Mouse (Mus musculus): Measurements from ENCODE around the gene Cdkl4. TPM values are rescaled to one million over a fixed set of nuclear protein-coding genes. Genes with fewer than 3 reads are reported as not detected.
"Not testable (repeated sequence)": the region's sequence is repeated elsewhere in the genome, so short reads cannot be mapped to it uniquely, and the experiment has no call there.

Cdkl4 gene
- polyA plus RNA-seq, 1 experiment from 2014 or later = 5.9 TPM

DNA sequence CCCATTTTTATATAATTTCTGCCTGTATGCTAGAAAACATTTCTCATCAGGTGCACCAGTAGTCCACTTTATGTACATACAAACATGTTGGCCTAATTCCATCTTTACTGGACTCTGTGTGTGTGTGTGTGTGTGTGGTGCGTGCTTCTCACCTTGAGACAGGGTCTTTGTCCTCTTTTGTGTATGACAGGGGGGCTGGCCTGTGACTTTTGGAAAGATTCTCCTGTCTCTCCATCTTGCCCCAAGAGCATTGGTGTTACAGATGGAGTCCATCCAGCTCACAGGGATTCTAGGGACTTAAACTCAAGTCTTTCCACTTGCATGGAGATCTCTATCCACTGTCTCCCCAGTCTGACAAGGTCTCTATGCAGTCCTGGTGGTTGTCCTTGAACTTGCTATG is 428 bp upstream of the Cdkl4 start:
- H3K9me3 ChIP-seq = no peaks in the 10 kb centered on the region
- no peak overlapping the region for H3K9ac ChIP-seq
- H3K4me2 ChIP-seq = peak overlapping the region; percentile 88
- H3K36me3 ChIP-seq = peaks cover 25% of the 10 kb centered on the region
- H3K4me1 ChIP-seq (replicated peaks) = peaks cover 15% of the 10 kb centered on the region
- WGBS = 100% methylated on average over 1 of the region's 1 CpGs
- no peaks in the 10 kb centered on the region for H3K27me3 ChIP-seq
- no peak for ATAC-seq (ENCODE audit: low read depth)
- no peak overlapping the region for H3K27ac ChIP-seq (replicated peaks)
- no peak overlapping the region for H3K4me3 ChIP-seq

DNA sequence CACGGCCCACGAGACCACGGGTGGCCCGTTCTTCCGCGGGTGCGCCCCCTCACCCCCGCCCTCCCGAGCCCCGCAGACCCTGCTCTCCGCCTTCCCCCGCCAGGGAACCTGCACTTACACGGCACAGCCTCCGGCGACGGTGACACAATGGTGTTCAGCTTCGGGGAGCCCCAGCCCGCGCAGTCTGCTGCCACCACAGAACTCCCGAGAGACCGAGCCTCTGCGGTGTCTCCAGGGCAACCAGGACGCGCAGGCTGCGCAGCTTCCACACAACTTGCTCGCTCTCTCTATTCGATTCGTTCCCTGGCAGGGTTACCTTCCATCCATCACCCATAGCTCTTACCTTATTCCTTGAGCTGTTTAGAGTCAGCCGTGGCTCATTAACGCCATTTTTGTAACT is 399 bp downstream of the Cdkl4 start:
- Histone ChIP-seq H3K27me3 (no peaks in the 10 kb centered on the region), H3K4me3 (peak overlapping the region; percentile 46), H3K4me2 (peak overlapping the region; percentile 88), H3K9ac (peak overlapping the region; percentile 75), H3K36me3 (peaks cover 16% of the 10 kb centered on the region), H3K4me1 (replicated peaks) (peaks cover 15% of the 10 kb centered on the region), H3K27ac (replicated peaks) (peak overlapping the region; percentile 70; the same call in 1 of the 2 replicates), H3K9me3 (no peaks in the 10 kb centered on the region)
- under 1% methylated on average over 30 of the region's 30 CpGs for WGBS
- ATAC-seq (ENCODE audit: low read depth) = peak; percentile 95

GRCm38 (mm10) chr17:80575008-80575407 is 2.6 kb downstream of the Cdkl4 start:
- no peak for ATAC-seq (ENCODE audit: low read depth)
- Histone ChIP-seq H3K9me3 (no peaks in the 10 kb centered on the region), H3K27me3 (no peaks in the 10 kb centered on the region), H3K27ac (replicated peaks) (no peak overlapping the region), H3K9ac (no peak overlapping the region), H3K4me3 (no peak overlapping the region), H3K36me3 (0 out of 2 replicates have a peak, but pooled peaks cover 1% of the 10 kb centered on the region), H3K4me1 (replicated peaks) (peaks cover 15% of the 10 kb centered on the region), H3K4me2 (no peak overlapping the region)
- 74% methylated on average over 7 of the region's 7 CpGs for WGBS

DNA sequence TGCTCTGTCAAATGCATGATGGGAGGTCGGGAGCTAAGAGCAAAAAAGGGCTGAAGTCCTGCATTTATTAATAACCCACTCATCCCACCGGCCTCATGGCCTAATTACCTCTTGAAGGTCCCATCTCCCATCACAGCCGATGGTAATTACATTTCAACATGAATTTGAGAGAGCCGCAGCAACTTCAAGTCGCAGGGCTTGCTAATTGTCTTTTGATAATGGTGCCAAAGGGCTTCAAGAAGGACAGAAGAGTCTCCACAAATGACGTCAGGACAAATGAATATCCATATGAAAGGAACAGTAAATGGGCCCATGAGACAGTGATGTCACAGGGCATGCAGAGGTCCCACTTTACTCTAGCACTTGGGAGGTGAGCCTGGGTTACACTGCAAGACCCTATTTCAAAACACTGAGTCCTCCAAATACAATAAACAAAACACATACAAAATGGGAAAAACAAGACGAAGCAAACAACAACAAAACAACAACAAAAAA is 3.1 kb downstream of the Cdkl4 start:
- Histone ChIP-seq H3K4me1 (replicated peaks) (peaks cover 15% of the 10 kb centered on the region), H3K27ac (replicated peaks) (no peak overlapping the region), H3K4me2 (no peak overlapping the region), H3K27me3 (no peaks in the 10 kb centered on the region), H3K9me3 (no peaks in the 10 kb centered on the region), H3K9ac (no peak overlapping the region), H3K4me3 (no peak overlapping the region), H3K36me3 (no peaks in the 10 kb centered on the region)
- no peak for ATAC-seq (ENCODE audit: low read depth)
- 60% methylated on average over 7 of the region's 7 CpGs for WGBS

DNA sequence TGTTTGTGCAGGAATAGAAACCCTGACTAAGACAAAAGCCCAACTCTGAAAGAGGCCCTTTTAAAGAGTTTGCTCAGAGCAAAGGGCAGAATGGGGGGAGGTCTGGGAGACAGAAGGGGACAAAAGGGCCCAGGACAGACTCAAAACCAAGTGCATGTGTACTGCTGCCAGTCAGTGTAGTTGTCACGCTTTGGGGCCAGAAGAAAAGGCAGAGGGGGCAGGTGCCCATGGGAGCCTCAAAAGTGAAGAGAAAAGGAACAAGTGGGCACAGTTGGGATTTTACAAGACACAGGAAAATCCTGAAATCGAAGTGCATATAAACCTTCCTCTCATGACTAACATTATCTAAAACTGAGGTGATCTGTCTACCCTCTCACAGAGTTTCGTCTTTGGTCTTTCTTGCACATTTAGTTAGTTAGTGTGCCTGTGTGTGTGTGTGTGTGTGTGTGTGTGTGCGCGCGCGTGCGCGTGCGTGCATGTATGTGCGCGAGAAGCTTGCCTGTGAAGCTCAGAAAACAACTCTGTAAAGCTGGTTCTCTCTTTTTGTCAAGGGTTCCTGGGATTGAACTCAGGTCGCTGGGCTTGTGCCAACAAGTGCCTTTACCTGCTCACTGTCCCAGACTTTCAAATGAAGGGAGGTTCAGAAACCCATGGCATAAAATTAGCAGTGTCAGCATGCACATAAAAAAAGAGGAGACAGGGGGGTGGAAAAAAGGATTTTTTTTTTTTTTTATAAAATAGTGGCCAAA is 5.3 kb downstream of the Cdkl4 start:
- ATAC-seq (ENCODE audit: low read depth) = no peak

DNA sequence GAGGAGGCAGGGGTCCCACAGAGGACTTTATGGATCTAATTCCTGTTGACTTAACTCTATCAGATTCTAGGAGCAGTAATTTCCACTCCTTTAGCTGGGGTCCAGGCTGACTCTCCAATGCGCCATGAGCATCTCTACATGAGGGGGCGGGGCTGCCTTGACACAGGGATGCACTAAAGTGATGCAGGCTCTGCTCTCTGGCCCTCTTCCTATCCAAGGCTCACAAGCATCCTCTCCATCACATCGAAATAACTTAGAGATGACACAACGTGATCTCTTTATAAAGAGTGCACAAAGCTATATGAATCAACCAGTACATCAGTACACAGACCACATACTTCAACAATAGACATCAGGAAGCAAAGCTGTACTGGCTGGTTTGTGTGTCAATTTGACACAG is 6.2 kb downstream of the Cdkl4 start:
- 92% methylated on average over 4 of the region's 4 CpGs for WGBS
- no peaks in the 10 kb centered on the region for H3K27me3 ChIP-seq
- ATAC-seq (ENCODE audit: low read depth) = no peak

More for the DNA sequence above, 5.3 kb downstream of the Cdkl4 start:
- Histone ChIP-seq H3K9ac (no peak overlapping the region), H3K9me3 (peaks cover 1% of the 10 kb centered on the region; the same call in 1 of the 2 replicates), H3K4me1 (replicated peaks) (peaks cover 8% of the 10 kb centered on the region), H3K36me3 (no peaks in the 10 kb centered on the region), H3K4me2 (no peak overlapping the region), H3K4me3 (no peak overlapping the region), H3K27ac (replicated peaks) (no peak overlapping the region), H3K27me3 (no peaks in the 10 kb centered on the region)
- 90% methylated on average over 13 of the region's 13 CpGs for WGBS

DNA sequence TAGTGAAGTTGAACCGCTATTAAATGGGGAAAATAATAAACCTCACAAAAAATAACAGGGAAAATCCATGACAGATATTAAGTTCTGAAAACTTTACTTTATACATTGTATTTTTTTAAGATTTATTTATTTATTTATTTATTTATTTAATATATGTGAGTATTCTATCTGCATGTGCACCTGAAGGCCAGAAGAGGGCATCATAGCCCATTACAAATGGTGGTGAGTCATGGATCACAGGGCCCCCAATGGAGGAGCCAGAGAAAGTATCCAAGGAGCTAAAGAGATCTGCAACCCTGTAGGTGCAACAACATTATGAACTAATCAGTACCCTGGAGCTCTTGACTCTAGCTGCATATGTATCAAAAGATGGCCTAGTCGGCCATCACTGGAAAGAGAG is 7.9 kb downstream of the Cdkl4 start:
- not testable (repeated sequence) for H3K4me3 ChIP-seq; H3K4me1 ChIP-seq (replicated peaks); H3K36me3 ChIP-seq; H3K27ac ChIP-seq (replicated peaks); H3K27me3 ChIP-seq; ATAC-seq (ENCODE audit: low read depth); H3K4me2 ChIP-seq; H3K9ac ChIP-seq
- H3K9me3 ChIP-seq = peaks cover 13% of the 10 kb centered on the region
- WGBS = 92% methylated on average over 1 of the region's 2 CpGs

More for the DNA sequence above, 6.2 kb downstream of the Cdkl4 start:
- H3K9ac ChIP-seq = no peak overlapping the region
- no peak overlapping the region for H3K4me3 ChIP-seq
- no peak overlapping the region for H3K4me2 ChIP-seq
- H3K4me1 ChIP-seq (replicated peaks) = no peaks in the 10 kb centered on the region
- peaks cover 4% of the 10 kb centered on the region; the same call in 1 of the 2 replicates for H3K9me3 ChIP-seq
- H3K27ac ChIP-seq (replicated peaks) = no peak overlapping the region
- no peaks in the 10 kb centered on the region for H3K36me3 ChIP-seq

DNA sequence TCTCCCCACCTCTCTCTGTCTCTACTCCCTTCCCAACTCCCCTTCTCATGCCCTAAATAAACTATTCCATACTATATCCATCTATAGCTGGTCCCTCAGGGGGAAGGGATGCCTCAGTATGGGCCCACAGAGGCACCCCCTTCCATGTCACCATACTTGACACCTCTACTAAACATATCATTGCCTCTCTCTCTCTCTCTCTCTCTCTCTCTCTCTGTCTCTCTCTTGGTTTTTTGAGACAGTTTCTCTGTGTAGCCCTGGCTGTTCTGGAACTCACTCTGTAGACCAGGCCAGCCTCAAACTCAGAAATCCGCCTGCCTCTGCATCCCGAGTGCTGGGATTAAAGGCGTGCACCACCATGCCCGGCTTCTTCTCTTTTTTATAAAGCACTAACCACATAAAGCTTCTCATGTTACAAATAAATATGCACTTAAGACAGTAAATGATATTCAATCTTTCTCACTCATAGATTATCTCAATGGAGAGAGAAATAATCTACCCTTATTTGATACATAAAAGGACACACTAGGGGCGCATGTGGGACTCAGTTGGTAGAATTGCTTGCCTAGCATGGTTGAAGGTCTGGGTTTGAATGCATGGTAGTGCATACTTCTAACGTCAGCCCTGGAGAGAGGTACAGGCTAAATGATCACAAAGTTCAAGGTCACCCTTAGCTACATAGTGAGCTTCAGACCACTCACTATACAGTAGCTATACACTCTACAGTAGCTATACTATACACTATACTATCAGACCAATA is 8.6 kb downstream of the Cdkl4 start:
- Histone ChIP-seq H3K4me2 (no peak overlapping the region), H3K36me3 (peaks cover 14% of the 10 kb centered on the region), H3K9ac (no peak overlapping the region), H3K4me3 (no peak overlapping the region), H3K27ac (replicated peaks) (no peak overlapping the region), H3K9me3 (peaks cover 13% of the 10 kb centered on the region), H3K4me1 (replicated peaks) (no peaks in the 10 kb centered on the region), H3K27me3 (no peaks in the 10 kb centered on the region)
- no peak for ATAC-seq (ENCODE audit: low read depth)
- WGBS = 89% methylated on average over 6 of the region's 6 CpGs

GRCm38 (mm10) chr17:80568441-80568840 is 9.2 kb downstream of the Cdkl4 start:
- 78% methylated on average over 2 of the region's 2 CpGs for WGBS
- Histone ChIP-seq H3K4me3 (no peak overlapping the region), H3K36me3 (peaks cover 15% of the 10 kb centered on the region), H3K27ac (replicated peaks) (no peak overlapping the region), H3K9ac (no peak overlapping the region), H3K27me3 (no peaks in the 10 kb centered on the region), H3K4me1 (replicated peaks) (no peaks in the 10 kb centered on the region), H3K4me2 (no peak overlapping the region), H3K9me3 (peaks cover 13% of the 10 kb centered on the region)
- ATAC-seq (ENCODE audit: low read depth) = no peak

DNA sequence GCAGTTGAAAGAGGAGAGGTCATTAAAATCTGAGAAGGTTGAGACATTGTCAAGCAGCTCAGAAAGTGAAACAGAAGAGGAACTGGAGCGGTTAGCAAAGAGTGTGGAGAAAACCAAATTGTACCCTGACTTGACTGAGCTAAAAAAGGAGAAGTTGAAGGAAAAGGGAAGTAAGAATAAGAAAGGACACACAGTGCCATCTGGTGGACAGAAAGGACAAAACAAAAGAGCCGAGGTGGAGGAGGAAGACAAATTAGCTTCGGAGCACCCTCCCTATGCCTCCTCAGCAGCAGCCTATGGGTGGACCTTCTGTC is 13.0 kb downstream of the Cdkl4 start:
- no peak overlapping the region for H3K27ac ChIP-seq (replicated peaks)
- H3K4me2 ChIP-seq = no peak overlapping the region

DNA sequence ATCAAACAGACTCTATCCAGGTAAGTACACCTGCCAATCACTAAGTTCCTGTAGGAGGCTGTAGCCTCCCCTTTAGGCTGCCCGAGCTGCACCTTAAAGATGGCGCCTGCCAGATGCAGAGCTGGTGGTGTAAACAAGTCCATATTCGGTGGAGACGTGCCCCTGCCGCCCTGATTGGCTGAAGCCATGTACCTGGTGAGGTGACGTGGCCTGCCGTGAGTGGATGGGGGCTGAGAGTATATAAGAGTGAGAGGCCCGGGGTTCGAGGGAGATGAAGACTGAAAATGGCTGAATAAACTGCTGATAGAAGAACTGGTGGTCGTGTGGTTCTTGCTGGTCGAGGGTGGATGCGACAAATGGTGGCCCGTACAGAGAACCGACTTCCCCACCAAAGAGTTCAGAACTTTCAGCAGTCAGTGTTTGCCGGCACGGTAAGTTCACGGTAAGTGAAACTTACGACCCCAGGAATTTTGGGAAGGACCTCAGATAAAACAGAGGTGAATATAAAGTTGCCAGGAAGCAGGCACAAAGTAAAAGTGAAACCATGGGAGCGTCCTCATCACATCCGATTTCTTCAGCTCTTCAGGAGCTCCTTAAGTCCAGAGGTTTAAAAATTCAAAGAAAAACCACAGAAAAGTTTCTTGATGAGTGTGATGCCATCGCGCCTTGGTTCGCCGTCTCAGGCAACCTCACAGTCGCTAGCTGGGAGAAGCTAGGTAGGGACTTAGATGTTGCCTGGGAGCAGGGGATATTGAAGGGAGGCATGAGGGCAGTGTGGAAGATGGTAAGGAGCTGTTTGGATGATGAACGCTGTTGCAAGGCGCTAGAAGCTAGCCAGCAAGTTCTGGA is 13.6 kb downstream of the Cdkl4 start:
- not testable (repeated sequence) for H3K9ac ChIP-seq; H3K4me2 ChIP-seq; H3K27ac ChIP-seq (replicated peaks); ATAC-seq (ENCODE audit: low read depth); H3K27me3 ChIP-seq; H3K4me3 ChIP-seq; H3K4me1 ChIP-seq (replicated peaks)
- WGBS = 94% methylated on average over 27 of the region's 27 CpGs
- Histone ChIP-seq H3K36me3 (peaks cover 15% of the 10 kb centered on the region), H3K9me3 (peaks cover 13% of the 10 kb centered on the region)

More for the DNA sequence above, 13.0 kb downstream of the Cdkl4 start:
- no peak for ATAC-seq (ENCODE audit: low read depth)
- 74% methylated on average over 3 of the region's 3 CpGs for WGBS
- H3K4me1 ChIP-seq (replicated peaks) = no peaks in the 10 kb centered on the region
- no peaks in the 10 kb centered on the region for H3K27me3 ChIP-seq
- H3K9ac ChIP-seq = no peak overlapping the region
- no peak overlapping the region for H3K4me3 ChIP-seq
- H3K9me3 ChIP-seq = peaks cover 13% of the 10 kb centered on the region
- peaks cover 15% of the 10 kb centered on the region for H3K36me3 ChIP-seq

DNA sequence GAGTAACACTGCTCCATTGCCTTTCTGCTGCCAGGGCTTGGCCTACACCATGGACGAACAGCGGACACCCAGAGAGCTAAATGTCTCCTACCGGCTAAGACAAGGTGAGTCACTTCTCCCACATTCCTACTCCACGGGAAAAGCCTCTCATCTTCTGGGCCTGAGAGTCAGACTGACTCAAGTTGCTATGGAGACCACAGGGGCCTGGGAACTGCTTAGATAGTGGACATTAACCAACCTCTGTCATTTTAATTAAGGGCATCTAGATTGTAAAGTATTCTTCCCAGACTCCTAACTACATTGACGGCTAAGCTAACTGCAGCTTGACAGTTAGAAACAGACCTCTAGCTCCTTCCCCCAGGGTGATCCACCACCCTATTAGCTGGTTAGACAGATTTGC is 14.8 kb downstream of the Cdkl4 start:
- 76% methylated on average over 5 of the region's 5 CpGs for WGBS
- Histone ChIP-seq H3K9me3 (peaks cover 13% of the 10 kb centered on the region), H3K27me3 (no peaks in the 10 kb centered on the region), H3K4me2 (no peak overlapping the region), H3K4me3 (no peak overlapping the region), H3K4me1 (replicated peaks) (no peaks in the 10 kb centered on the region), H3K9ac (no peak overlapping the region), H3K36me3 (peaks cover 15% of the 10 kb centered on the region), H3K27ac (replicated peaks) (no peak overlapping the region)
- no peak for ATAC-seq (ENCODE audit: low read depth)

All from neural tube, embryonic 13.5 days (tissue).